17 mouse cellular contexts compared by ENCODE assay signal in genomic region chr17:92216464-92216863, GRCm38 (mm10).
"Had no signal": no experiment of that assay in that cellular context is flagged by ENCODE, and none has a peak within 500 bp of the region (broad histone marks: within the 10 kb centered on the region; RNA-seq: fewer than 3 reads in every experiment).

No protein-coding gene starts in this region.

- H3K4me2 ChIP-seq: lung, embryonic 15.5 days; midbrain, embryonic 11.5 days; midbrain, embryonic 13.5 days; midbrain, embryonic 15.5 days; neural tube, embryonic 12.5 days; stomach, embryonic 15.5 days had no signal

- H3K27ac ChIP-seq: lung, embryonic 15.5 days; macrophage; midbrain, embryonic 13.5 days; midbrain, embryonic 15.5 days; neural tube, embryonic 12.5 days; stomach, embryonic 15.5 days; stomach, postnatal 0 days had no signal

- DNase-seq: liver, postnatal 0 days; lung, postnatal 14 days; lung, postnatal 36 days; right cerebral cortex, postnatal 14 days; thymus, adult 2 months; thymus, postnatal 25 days; thymus, postnatal 4 days had no signal

- H3K9me3 ChIP-seq: lung, embryonic 15.5 days; megakaryocyte, embryonic 14.5 days; midbrain, embryonic 13.5 days; midbrain, embryonic 15.5 days; neural tube, embryonic 12.5 days; stomach, embryonic 15.5 days had no signal

- H3K9ac ChIP-seq: liver, postnatal 0 days; lung, embryonic 15.5 days; midbrain, embryonic 13.5 days; midbrain, embryonic 15.5 days; neural tube, embryonic 12.5 days; stomach, embryonic 15.5 days had no signal

- H3K27me3 ChIP-seq: lung, embryonic 15.5 days; megakaryocyte, embryonic 14.5 days; midbrain, embryonic 13.5 days; midbrain, embryonic 15.5 days; neural tube, embryonic 12.5 days; stomach, embryonic 15.5 days had no signal

- H3K36me3 ChIP-seq: lung, embryonic 15.5 days; midbrain, embryonic 13.5 days; midbrain, embryonic 15.5 days; neural tube, embryonic 12.5 days; stomach, embryonic 15.5 days had no signal

- H3K4me1 ChIP-seq: lung, embryonic 15.5 days; megakaryocyte, embryonic 14.5 days; midbrain, embryonic 13.5 days; midbrain, embryonic 15.5 days; neural tube, embryonic 12.5 days; stomach, embryonic 15.5 days had no signal

- H3K4me3 ChIP-seq: lung, embryonic 15.5 days; megakaryocyte, embryonic 14.5 days; midbrain, embryonic 13.5 days; midbrain, embryonic 15.5 days; neural tube, embryonic 12.5 days; stomach, embryonic 15.5 days had no signal

- ATAC-seq: liver, postnatal 0 days; lung, postnatal 0 days; midbrain, embryonic 13.5 days; midbrain, embryonic 15.5 days had no signal
